ENCODE assay signal across 10 mouse cellular contexts in genomic region chr13:52222315-52223097, GRCm38 (mm10).
DNase-seq lines count a peak whose midpoint lies in the region; ATAC-seq and TF ChIP-seq lines count a peak whose summit lies in the region.
"Had no signal": no experiment of that assay in that cellular context is flagged by ENCODE, and none has a peak within 500 bp of the region (broad histone marks: within the 10 kb centered on the region; RNA-seq: fewer than 3 reads in every experiment).

No protein-coding gene starts in this region.

- no peaks in the 10 kb centered on the region for H3K36me3 ChIP-seq in forebrain, embryonic 10.5 days (replicated peaks)
- H3K36me3 ChIP-seq in forebrain, postnatal 0 days (ENCODE audit: insufficient read depth), result no peaks in the 10 kb centered on the region
- H3K36me3 ChIP-seq in heart, embryonic 14.5 days (ENCODE audit: control insufficient read depth, insufficient read depth, low read length), result no peaks in the 10 kb centered on the region
- H3K36me3 ChIP-seq in liver, postnatal 0 days (replicated peaks; ENCODE audit: insufficient read depth, low read length), result no peaks in the 10 kb centered on the region
- H3K36me3 ChIP-seq: hindbrain, embryonic 15.5 days; midbrain, embryonic 12.5 days had no signal

- no peak for TF ChIP-seq CTCF in forebrain, postnatal 0 days (IDR thresholded peaks at IDR 0.05; ENCODE audit: low read depth)
- no peak for TF ChIP-seq CTCF in liver, postnatal 0 days (IDR thresholded peaks at IDR 0.05; ENCODE audit: low read depth)

- TF ChIP-seq EP300 in liver, postnatal 0 days (IDR thresholded peaks at IDR 0.05; ENCODE audit: low read depth), result no peak

- no peak for DNase-seq in forebrain, embryonic 10.5 days (ENCODE audit: extremely low spot score, low spot score)
- DNase-seq in forebrain, postnatal 0 days, result no peak
- DNase-seq in ES-CJ7 (ENCODE audit: low read depth, low spot score) (peak; percentile 56), MN1 (ENCODE audit: low spot score) (no peak)
- peak; percentile 28 for DNase-seq in liver, postnatal 0 days
- no peak for DNase-seq in natural killer cell, adult 2 months (ENCODE audit: low spot score in 2 of 2)
- no peak for DNase-seq in layer of hippocampus, adult 9-11 months

- no peak overlapping the region for H3K4me3 ChIP-seq in forebrain, embryonic 10.5 days
- no peak overlapping the region for H3K4me3 ChIP-seq in forebrain, postnatal 0 days (ENCODE audit: low read depth, low read length)
- H3K4me3 ChIP-seq in heart, embryonic 14.5 days (ENCODE audit: control insufficient read depth in 1 of 2, insufficient read depth in 1 of 2, low read depth in 1 of 2, low read length in 2 of 2), result no peak overlapping the region
- H3K4me3 ChIP-seq in liver, postnatal 0 days (ENCODE audit: low read depth, low read length), result no peak overlapping the region
- H3K4me3 ChIP-seq: hindbrain, embryonic 15.5 days; midbrain, embryonic 12.5 days had no signal

- no peak overlapping the region for H3K4me2 ChIP-seq in forebrain, postnatal 0 days (ENCODE audit: low read depth)
- no peak overlapping the region for H3K4me2 ChIP-seq in heart, embryonic 14.5 days (ENCODE audit: low read length)
- H3K4me2 ChIP-seq in liver, postnatal 0 days (ENCODE audit: low read depth, low read length), result no peak overlapping the region
- H3K4me2 ChIP-seq: hindbrain, embryonic 15.5 days; midbrain, embryonic 12.5 days had no signal

- 31% methylated on average over 11 of the region's 11 CpGs for WGBS in forebrain, embryonic 10.5 days
- 37% methylated on average over 11 of the region's 11 CpGs for WGBS in forebrain, postnatal 0 days
- WGBS in heart, embryonic 14.5 days, result 32% methylated on average over 11 of the region's 11 CpGs
- WGBS in liver, postnatal 0 days (ENCODE audit: insufficient replicate concordance), result 47% methylated on average over 11 of the region's 11 CpGs

- H3K4me1 ChIP-seq in forebrain, embryonic 10.5 days, result peaks cover 22% of the 10 kb centered on the region
- H3K4me1 ChIP-seq in forebrain, postnatal 0 days (ENCODE audit: insufficient read depth), result no peaks in the 10 kb centered on the region; the same call in 1 of the 2 replicates
- H3K4me1 ChIP-seq in heart, embryonic 14.5 days (ENCODE audit: control insufficient read depth in 2 of 2, insufficient read depth in 2 of 2, low read length in 2 of 2), result peaks cover 14 to 16% of the 10 kb centered on the region in 2 experiments
- peaks cover 13% of the 10 kb centered on the region for H3K4me1 ChIP-seq in liver, postnatal 0 days (ENCODE audit: insufficient read depth)

- no peak overlapping the region for H3K9ac ChIP-seq in forebrain, postnatal 0 days
- H3K9ac ChIP-seq in heart, embryonic 14.5 days (ENCODE audit: low read length), result peak overlapping the region; percentile 35
- H3K9ac ChIP-seq in liver, postnatal 0 days (replicated peaks), result no peak overlapping the region
- H3K9ac ChIP-seq: hindbrain, embryonic 15.5 days had no signal

- peak overlapping the region; percentile 69 for H3K27ac ChIP-seq in forebrain, embryonic 10.5 days
- H3K27ac ChIP-seq in forebrain, postnatal 0 days (ENCODE audit: low read depth, low read length), result no peak overlapping the region
- H3K27ac ChIP-seq in heart, embryonic 14.5 days (replicated peaks in 1 of 2; ENCODE audit: control insufficient read depth in 1 of 2, insufficient read depth in 1 of 2, low read depth in 2 of 2, low read length in 2 of 2), result peak overlapping the region; percentile 5 to 46; a peak in 1 of 4 replicates
- H3K27ac ChIP-seq in liver, postnatal 0 days (ENCODE audit: low read depth), result no peak overlapping the region
- H3K27ac ChIP-seq: hindbrain, embryonic 15.5 days had no signal

- 0 out of 2 replicates have a peak, but pooled peaks cover 4% of the 10 kb centered on the region for H3K9me3 ChIP-seq in forebrain, embryonic 10.5 days
- H3K9me3 ChIP-seq in forebrain, postnatal 0 days (ENCODE audit: low read length), result no peaks in the 10 kb centered on the region
- H3K9me3 ChIP-seq in heart, embryonic 14.5 days (ENCODE audit: control insufficient read depth, low read length), result peaks cover 9% of the 10 kb centered on the region; the same call in 1 of the 2 replicates
- no peaks in the 10 kb centered on the region for H3K9me3 ChIP-seq in liver, postnatal 0 days (ENCODE audit: low read length)
- H3K9me3 ChIP-seq: hindbrain, embryonic 15.5 days had no signal

- peaks cover 54% of the 10 kb centered on the region for H3K27me3 ChIP-seq in forebrain, embryonic 10.5 days (ENCODE audit: poor library complexity, severe bottlenecking)
- no peaks in the 10 kb centered on the region for H3K27me3 ChIP-seq in forebrain, postnatal 0 days (ENCODE audit: insufficient read depth, low read length)
- H3K27me3 ChIP-seq in heart, embryonic 14.5 days (ENCODE audit: control insufficient read depth, insufficient read depth, low read length), result no peaks in the 10 kb centered on the region
- H3K27me3 ChIP-seq in liver, postnatal 0 days (ENCODE audit: insufficient read depth, low read length), result no peaks in the 10 kb centered on the region

- no peak for ATAC-seq in forebrain, postnatal 0 days
- 0 out of 2 replicates have a peak, but pooled peaks have one; percentile 47 for ATAC-seq in heart, embryonic 14.5 days (ENCODE audit: insufficient number of reproducible peaks, insufficient read depth, low FRiP score, low read depth)
- ATAC-seq in liver, postnatal 0 days, result peak; percentile 47

Comparison
In these comparisons a context has a peak if more than half of its experiments do, and no peak if none do; other contexts are left out.
1. H3K27ac ChIP-seq: peak in forebrain, embryonic 10.5 days (single experiment) and heart, embryonic 14.5 days (2 of 2); none in forebrain, postnatal 0 days (single experiment) and liver, postnatal 0 days (single experiment).
2. DNase-seq: peak in ES-CJ7 (single experiment) and liver, postnatal 0 days (single experiment); none in forebrain, embryonic 10.5 days (single experiment), forebrain, postnatal 0 days (single experiment), MN1 (single experiment), natural killer cell, adult 2 months (0 of 2) and layer of hippocampus, adult 9-11 months (single experiment).